Mouse (Mus musculus) retina, embryonic 14.5 days (tissue): ENCODE results near the gene Lsm6.

Experiments used
- DNase-seq: peaks from one replicate; pipeline ENCODE4 v3.0.0-alpha.2; 2015; ENCODE audit warnings: low spot score

The Lsm6 gene

DNA sequence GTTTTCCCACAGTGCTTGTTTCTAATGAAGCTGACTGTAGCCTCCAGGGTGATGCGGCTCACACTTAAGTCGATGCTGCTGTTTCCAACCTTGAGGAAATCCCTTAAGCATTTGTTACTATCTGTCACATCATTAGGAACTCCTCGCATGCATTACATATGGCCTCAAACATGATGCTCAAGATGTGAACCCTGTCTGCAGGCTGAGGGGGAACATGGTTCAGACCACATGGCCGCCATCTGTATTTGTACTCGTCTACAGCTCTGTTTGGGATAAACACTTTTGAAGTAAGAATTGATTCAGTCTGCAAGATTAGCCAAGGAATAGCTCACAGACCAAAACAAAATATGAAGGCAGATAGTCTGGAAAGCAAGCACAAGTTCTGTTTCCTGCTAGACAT lies 14.9 kb downstream of the Lsm6 start:
- DNase-seq, result no peak

DNA sequence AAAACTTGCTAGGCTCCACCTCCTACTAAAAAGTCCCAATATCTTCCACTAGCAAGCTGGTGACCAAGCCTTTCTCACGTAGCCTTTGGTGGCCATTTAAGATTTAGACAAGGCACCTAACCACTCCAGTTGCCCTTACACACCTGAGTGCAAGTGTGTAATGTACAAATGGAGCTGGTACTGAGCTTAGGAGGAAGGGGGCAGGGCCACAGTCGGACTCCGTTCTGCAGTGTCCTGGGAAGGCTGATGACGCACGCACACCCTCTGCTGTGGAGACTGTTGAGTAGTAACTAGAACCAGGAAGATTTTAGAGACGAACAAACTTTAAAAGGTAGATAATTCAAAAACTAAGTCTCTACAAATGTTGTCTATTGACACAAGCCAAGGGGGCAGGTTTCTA lies 19.7 kb downstream of the Lsm6 start:
- no peak for DNase-seq

GRCm38 (mm10) chr8:78798671-78799070 lies 22.3 kb downstream of the Lsm6 start:
- no peak for DNase-seq

- no peak for DNase-seq
Observed at GRCm38 (mm10) chr8:78797985-78798384, 23.0 kb downstream of the Lsm6 start.

DNA sequence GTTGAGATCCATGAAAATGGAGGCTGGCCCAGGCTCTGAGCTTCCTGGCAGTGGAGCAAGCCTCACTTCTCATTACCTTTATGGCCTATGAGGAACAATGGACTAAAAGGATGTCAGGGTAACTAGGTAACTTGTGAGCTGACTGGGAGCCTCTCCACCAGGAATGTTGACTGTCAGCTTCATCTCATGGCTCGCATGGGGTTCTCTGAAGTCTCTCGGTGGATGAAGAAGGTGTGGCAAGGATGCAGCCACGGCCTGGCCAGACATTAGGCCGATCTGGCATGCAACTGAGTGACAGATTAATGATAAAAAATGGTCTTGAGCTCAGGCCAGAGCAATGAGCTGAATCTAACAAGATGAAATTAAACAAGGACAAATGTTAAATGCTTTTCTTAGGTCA lies 27.7 kb downstream of the Lsm6 start:
- DNase-seq, result no peak

DNA sequence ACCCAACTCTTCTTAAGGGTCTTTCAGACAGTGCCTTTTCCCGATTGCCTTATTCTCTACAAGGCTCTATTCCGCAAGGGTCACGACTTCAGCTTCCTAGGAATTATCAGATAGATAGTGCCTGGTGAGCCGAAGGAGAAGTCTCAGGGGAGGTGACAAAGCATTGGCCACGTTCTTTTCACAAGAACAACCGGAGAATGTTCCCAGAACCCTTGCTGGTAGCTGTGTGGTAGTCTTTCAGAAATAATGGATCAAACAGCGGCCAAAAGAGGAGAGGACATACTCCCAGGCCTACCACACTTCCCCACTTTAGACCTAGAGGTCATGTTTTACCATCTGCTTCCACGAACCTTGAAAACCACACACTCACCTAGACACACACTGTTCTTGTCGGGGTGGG lies 44.1 kb downstream of the Lsm6 start:
- DNase-seq, result no peak

GRCm38 (mm10) chr8:78771256-78771655 lies 49.7 kb downstream of the Lsm6 start:
- DNase-seq, result no peak

DNA sequence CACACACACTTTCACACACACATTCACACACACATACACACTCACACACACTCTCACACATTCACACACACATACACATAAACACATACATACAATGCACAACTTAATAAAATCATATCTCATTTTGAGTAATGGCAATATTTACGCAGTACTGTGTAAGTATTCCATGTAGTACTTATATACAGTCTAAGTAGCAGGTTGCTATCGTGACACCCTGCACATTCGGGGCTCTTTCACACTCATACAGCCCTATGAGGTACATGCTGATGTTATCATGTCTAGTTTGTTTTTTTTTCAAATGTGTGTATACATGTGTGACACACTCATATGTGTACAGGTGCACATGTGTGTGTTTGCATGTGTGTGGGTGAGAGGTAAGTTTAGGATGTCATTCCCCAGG lies 50.4 kb downstream of the Lsm6 start:
- DNase-seq, result no peak

DNA sequence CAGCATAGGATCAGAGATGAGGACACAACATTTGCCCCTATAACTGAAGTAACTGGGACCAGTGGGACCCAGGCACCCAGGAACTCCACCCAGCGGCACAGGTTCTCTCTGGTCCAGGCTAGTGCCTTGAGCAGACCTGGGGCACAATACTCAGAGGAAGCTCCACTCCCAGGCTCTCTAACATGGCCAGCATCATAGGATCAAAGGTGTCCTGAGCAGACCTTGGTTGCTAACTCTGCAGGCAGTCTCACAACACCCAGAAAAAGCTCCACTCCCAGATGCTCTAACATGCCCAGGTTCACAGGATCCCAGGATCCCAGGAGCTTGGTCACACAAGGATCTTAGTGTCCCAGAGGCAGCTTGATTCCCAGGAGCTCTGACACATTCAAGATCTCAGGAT lies 55.4 kb downstream of the Lsm6 start:
- no peak for DNase-seq

DNA sequence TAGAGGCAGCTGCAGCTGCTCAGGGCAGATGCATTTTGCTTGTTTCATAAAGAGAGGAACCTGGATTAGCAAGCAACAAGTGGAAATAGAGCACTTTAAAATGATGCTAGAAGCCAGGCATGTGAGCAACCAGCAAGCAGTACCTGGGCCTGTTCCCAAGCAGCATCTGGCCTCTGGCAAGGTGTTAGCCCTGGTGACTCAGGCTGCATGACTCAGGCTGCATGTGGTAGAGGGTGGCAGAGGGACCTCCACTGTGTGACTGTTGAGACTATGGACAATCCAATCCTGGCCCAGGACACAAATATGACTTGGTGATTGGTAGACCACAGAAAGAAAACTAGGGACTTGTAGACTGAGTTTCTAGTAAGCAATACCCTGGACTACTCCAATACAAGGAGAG lies 56.0 kb downstream of the Lsm6 start:
- no peak for DNase-seq

- DNase-seq, result no peak
Observed at GRCm38 (mm10) chr8:78759139-78759538, 61.8 kb downstream of the Lsm6 start.

GRCm38 (mm10) chr8:78754986-78755385 lies 66.0 kb downstream of the Lsm6 start:
- no peak for DNase-seq
